Mouse (Mus musculus) frontal cortex, postnatal 25 days (tissue): Measurements from ENCODE around the gene Col8a2.

Experiments used
- DNase-seq, 2 experiments: peaks; one replicate each; pipeline ENCODE4 v3.0.0; 2022; ENCODE audit warnings: low spot score in 2 of 2

The Col8a2 gene

DNA sequence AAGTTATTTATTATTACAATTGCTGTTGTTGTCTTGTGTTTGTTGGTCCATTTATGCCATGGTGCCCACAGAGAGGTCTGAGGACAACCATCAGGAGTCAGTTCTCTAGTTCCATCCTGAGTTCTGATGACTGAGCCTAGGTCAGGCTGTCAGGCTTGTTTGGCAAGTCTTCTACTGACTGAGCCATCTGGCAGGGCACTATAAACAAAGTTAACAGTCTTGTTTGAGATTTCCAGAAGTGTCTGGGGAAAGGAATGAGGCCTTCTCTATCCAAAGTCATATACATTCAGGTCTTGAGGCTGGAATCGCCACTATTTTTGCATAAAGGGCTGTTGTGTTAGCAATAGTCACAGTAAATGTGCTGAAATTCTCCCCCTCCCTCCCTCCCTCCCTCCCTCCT is 45.2 kb downstream of the Col8a2 start:
- DNase-seq, result no peak

DNA sequence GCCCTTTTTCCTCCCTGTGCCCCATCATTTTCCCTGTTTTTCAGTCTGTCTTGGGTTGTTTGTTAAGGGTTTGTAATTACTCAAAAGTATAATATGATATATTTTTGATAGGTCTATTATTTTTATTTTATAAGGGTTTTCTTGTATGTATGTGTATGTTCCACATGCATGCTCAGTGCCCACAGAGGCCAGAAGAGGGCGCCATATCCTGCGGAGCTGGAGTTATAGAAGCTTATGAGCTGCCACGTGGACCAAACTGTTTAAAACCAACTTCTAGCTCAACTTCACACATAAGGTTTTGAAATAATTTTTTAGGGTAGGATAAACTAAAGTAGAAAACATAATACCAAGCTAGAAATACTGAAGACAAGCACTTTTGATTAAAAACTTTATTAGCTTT is 45.8 kb downstream of the Col8a2 start:
- DNase-seq, result no peak

DNA sequence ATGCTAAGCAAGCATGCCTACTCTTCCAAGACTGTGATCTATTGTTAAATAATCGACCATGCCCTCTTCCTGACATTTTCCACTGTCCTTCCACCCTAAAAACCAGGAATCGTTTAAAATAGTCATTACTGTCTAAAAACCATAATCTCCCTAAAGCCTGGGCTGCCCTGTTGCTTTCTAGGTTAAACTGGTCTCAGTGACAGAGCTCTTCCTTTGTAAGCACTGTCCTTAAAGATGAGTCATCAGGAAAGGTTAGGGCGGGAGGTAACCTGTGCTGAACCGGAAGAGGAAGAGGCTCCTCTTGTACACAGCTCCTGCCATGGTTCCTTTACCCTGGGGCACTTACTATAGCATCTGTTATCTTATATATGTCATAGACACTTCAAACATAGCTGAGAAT is 52.9 kb downstream of the Col8a2 start:
- DNase-seq, result no peak

DNA sequence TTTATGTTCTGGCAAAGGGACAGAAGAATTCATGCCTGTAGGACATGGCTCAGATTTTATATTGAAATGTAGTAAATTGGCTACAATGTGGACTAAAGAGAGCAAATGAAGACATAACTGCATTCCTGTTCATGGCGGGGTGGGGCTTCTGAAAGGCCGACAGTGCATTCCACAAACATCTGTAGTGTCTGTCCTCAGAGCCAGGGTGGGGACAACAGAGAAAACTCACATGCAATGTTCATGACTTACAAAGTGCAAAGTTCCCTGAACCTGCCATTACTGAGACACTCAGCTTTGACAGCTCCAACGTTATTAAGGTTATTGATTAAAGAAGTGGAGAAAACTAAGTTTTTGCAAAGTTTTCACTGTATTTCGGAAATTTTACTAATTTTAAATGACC is 56.9 kb downstream of the Col8a2 start:
- no peak for DNase-seq

DNA sequence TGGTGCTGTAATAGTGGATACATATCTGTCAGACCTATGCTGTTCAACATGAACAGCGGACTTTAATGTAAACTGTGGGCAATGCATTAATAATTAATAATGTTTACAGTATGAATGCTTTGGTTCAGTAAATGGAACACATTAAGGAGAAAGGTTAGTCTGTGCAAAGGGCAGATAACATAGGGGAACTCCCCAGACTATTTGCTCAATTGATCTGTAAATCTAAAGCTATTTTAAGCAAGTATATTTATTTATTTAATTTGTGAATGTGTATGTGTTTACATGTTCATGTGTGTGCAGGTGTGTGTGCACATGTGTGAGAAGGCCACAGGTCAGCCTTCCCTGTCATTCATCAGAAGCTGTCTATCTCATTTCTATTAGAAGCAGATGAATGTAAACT is 73.5 kb downstream of the Col8a2 start:
- no peak for DNase-seq
